Mouse (Mus musculus) ES-E14 (cell line): Measurements from ENCODE around the gene Zfp362. TPM values are rescaled to one million over a fixed set of nuclear protein-coding genes. Genes with fewer than 3 reads are reported as not detected.

ENCODE experiments used
- DNase-seq: peaks from one replicate; pipeline ENCODE4 v3.0.0-alpha.2; 2013; ENCODE audit warnings: low read depth, low spot score
- H3K27ac ChIP-seq: 2 replicates; pipeline ENCODE4 v1.5.1; 2012; ENCODE audit warnings: low read depth, mild to moderate bottlenecking, low read length, moderate library complexity, mixed read lengths; ENCODE audit not compliant: poor library complexity, insufficient read depth, severe bottlenecking
- H3K36me3 ChIP-seq: 2 replicates; pipeline ENCODE4 v1.6.1; 2012; ENCODE audit warnings: mild to moderate bottlenecking, low read length, moderate library complexity, mixed read lengths; ENCODE audit not compliant: control insufficient read depth, poor library complexity, insufficient read depth, severe bottlenecking
- H3K4me1 ChIP-seq, 2 experiments: fragments of 150-350 bp in 1 of 2; sonication (generic) in 1 of 2; 2 replicates each; pipeline ENCODE4 v1.6.1; 2012; ENCODE audit warnings: low read length in 2 of 2, mild to moderate bottlenecking in 1 of 2, mixed read lengths in 1 of 2; ENCODE audit not compliant: control insufficient read depth in 2 of 2, insufficient read depth in 2 of 2, poor library complexity in 1 of 2
- H3K4me3 ChIP-seq, 2 experiments: fragments of 150-350 bp in 1 of 2; sonication (generic) in 1 of 2; 2 replicates each; pipeline ENCODE4 v1.5.1; 2012; ENCODE audit warnings: low read length in 2 of 2, low read depth in 1 of 2, mild to moderate bottlenecking in 1 of 2, mixed read lengths in 1 of 2; ENCODE audit not compliant: insufficient read depth in 1 of 2, poor library complexity in 1 of 2, severe bottlenecking in 1 of 2
- H3K9ac ChIP-seq: 2 replicates; pipeline ENCODE4 v1.6.1; 2012; ENCODE audit warnings: low read depth, mild to moderate bottlenecking, low read length, mixed read lengths; ENCODE audit not compliant: poor library complexity, insufficient read depth, severe bottlenecking
- H3K9me3 ChIP-seq: fragments of 150-350 bp; sonication (generic); 2 replicates; pipeline ENCODE4 v1.6.1; 2012; ENCODE audit warnings: low read depth, mild to moderate bottlenecking, low read length; ENCODE audit not compliant: control insufficient read depth, insufficient read depth
- CHD2 ChIP-seq: IDR thresholded peaks from 2 replicates; pipeline ENCODE4 v1.6.1; 2014; ENCODE audit warnings: mild to moderate bottlenecking, low read depth, low read length, inconsistent platforms
- HCFC1 ChIP-seq: IDR thresholded peaks from 2 replicates; pipeline ENCODE4 v1.6.1; 2012; ENCODE audit warnings: low read length, inconsistent platforms, borderline replicate concordance; ENCODE audit not compliant: insufficient read depth
- MAFK ChIP-seq: IDR thresholded peaks from 2 replicates; pipeline ENCODE4 v1.6.1; 2014; ENCODE audit warnings: mild to moderate bottlenecking, low read depth, low read length, inconsistent platforms; ENCODE audit not compliant: insufficient read depth
- ZC3H11A ChIP-seq: IDR thresholded peaks from 2 replicates; pipeline ENCODE4 v1.6.1; 2012; ENCODE audit warnings: low read depth, mild to moderate bottlenecking, inconsistent platforms, low read length, borderline replicate concordance
- ZNF384 ChIP-seq: IDR thresholded peaks from 2 replicates; pipeline ENCODE4 v1.6.1; 2012; ENCODE audit warnings: low read depth, low read length, inconsistent platforms
- in situ Hi-C, 2 experiments: fragments of 600-800 bp; cut with MboI; formaldehyde crosslinking; loops; one replicate each; pipeline ENCODE4 v1.15.1; 2025; ENCODE audit warnings: low sequenced_read_pairs in 2 of 2, inconsistent platforms in 1 of 2; ENCODE audit not compliant: unreplicated experiment in 2 of 2
- total RNA-seq: library from RNA; depleted of rRNA; stranded (reverse); fragments of 300-350 nt; gene quantifications from 2 replicates; pipeline ENCODE4 v1.2.3, GENCODE M21; 2012

Gene Zfp362
- total RNA-seq, 1 experiment: 1.5 TPM

- H3K27ac ChIP-seq: no peak overlapping the region
- H3K4me3 ChIP-seq: no peak overlapping the region
- H3K9me3 ChIP-seq: no peaks in the 10 kb centered on the region; the same call in 1 of the 2 replicates
- H3K36me3 ChIP-seq: no peaks in the 10 kb centered on the region
- no peak for DNase-seq
- in situ Hi-C loops: no loop called here
- no peak overlapping the region for H3K9ac ChIP-seq
- H3K4me1 ChIP-seq: peaks cover 0 to 8% of the 10 kb centered on the region in 2 experiments; a peak in 1 of 4 replicates
- no peak for TF ChIP-seq MAFK
- TF ChIP-seq HCFC1: no peak
- no peak for TF ChIP-seq ZNF384
- TF ChIP-seq ZC3H11A: no peak
- no peak for TF ChIP-seq CHD2
Measured at GRCm38 (mm10) chr4:128841259-128841658, 35.4 kb upstream of the Zfp362 start.

GRCm38 (mm10) chr4:128839811-128840738, 34.2 kb upstream of the Zfp362 start:
- in situ Hi-C loops: no loop called here
- Histone ChIP-seq H3K4me3 (no peak overlapping the region), H3K4me1 (peaks cover 0 to 8% of the 10 kb centered on the region in 2 experiments; a peak in 1 of 4 replicates), H3K9me3 (no peaks in the 10 kb centered on the region; the same call in 1 of the 2 replicates), H3K36me3 (no peaks in the 10 kb centered on the region), H3K9ac (no peak overlapping the region), H3K27ac (no peak overlapping the region)
- DNase-seq: no peak
- TF ChIP-seq ZNF384 (no peak), HCFC1 (no peak), CHD2 (no peak), ZC3H11A (no peak)

- in situ Hi-C loops: no loop called here
Measured at GRCm38 (mm10) chr4:128838202-128838601, 32.4 kb upstream of the Zfp362 start.

GRCm38 (mm10) chr4:128824131-128824530, 18.3 kb upstream of the Zfp362 start:
- in situ Hi-C loops: no loop called here
- no peaks in the 10 kb centered on the region for H3K9me3 ChIP-seq
- no peaks in the 10 kb centered on the region for H3K4me1 ChIP-seq
- DNase-seq: no peak
- no peak overlapping the region for H3K9ac ChIP-seq
- no peak overlapping the region for H3K4me3 ChIP-seq
- TF ChIP-seq CHD2 (no peak), MAFK (no peak), ZC3H11A (no peak)
- H3K36me3 ChIP-seq: no peaks in the 10 kb centered on the region
- no peak overlapping the region for H3K27ac ChIP-seq

More at GRCm38 (mm10) chr4:128838202-128838601, 32.4 kb upstream of the Zfp362 start:
- Histone ChIP-seq H3K4me3 (no peak overlapping the region), H3K9ac (no peak overlapping the region), H3K27ac (no peak overlapping the region), H3K4me1 (peaks cover 0 to 8% of the 10 kb centered on the region in 2 experiments; a peak in 1 of 4 replicates), H3K36me3 (no peaks in the 10 kb centered on the region), H3K9me3 (no peaks in the 10 kb centered on the region; the same call in 1 of the 2 replicates)
- no peak for DNase-seq
- TF ChIP-seq CHD2 (no peak), ZC3H11A (no peak), ZNF384 (no peak), MAFK (no peak), HCFC1 (no peak)
